Mouse (Mus musculus): ENCODE results near the gene Kctd4.
"Not testable (repeated sequence)": the region's sequence is repeated elsewhere in the genome, so short reads cannot be mapped to it uniquely, and the experiment has no call there.

The Kctd4 gene

DNA sequence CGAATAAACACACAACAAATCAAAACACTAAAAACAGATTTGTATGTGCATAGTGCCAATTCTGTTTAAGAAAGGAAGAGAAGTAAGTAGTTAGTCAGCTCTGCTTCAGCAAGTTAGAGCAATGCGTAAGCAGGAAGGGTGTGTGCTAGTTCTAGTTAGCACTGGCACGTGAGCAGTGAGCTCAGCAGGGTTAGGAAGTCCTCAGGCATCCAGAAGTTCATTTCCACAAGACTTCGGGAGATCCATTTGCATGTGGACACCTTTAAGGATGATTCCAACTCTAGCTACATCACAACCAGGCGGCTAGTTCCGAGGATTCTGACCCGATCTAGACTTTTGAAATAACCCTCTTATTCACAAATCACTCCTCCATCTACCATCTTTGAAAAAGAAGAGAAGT lies at the start of gene Kctd4:
Gene Kctd4, plus strand, starts transcription at position 244 of the 400 bp plus-strand sequence.
- DNase-seq = no peak

GRCm38 (mm10) chr14:75906931-75907330 lies 47.9 kb upstream of the Kctd4 start:
- DNase-seq = no peak

DNA sequence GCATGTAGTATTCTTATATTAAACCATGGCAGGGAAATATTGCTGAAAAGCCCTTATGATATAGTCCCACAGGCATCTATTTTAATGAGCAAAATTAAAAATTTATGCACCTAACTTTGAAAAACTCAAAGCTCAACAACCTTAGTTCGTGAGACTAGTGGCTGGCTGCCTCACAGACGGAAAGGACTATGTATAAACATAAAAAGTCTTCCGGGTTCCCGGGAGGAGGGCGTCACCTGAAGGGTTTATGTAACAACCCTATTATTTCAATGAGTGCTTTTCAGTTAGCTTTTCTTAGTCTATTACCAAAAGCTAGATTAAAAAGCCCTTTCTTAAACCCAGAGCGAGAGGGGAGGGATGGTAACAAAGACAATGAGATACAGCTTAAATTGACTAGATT lies 42.8 kb upstream of the Kctd4 start:
- DNase-seq = no peak

DNA sequence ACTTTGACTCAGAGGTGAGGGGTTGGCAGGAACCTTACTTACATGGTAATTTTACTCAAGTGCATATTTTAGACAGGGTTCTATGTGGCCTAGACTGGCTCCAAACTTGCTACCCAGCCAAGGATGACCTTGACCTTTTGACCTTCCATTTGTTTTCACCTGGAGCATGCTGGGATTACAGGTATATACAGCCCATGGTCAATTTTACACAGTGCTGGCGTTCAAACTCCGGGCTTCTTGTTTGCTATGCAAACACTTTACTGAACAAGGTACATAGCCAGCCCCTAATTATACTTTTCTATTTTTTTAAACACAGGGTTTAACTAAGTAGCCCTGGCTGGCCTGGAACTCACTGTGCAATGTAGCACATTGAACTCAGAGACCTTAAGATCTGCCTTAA lies 42.1 kb upstream of the Kctd4 start:
- no peak for DNase-seq

GRCm38 (mm10) chr14:75923314-75924052 lies 31.3 kb upstream of the Kctd4 start:
- DNase-seq = no peak

DNA sequence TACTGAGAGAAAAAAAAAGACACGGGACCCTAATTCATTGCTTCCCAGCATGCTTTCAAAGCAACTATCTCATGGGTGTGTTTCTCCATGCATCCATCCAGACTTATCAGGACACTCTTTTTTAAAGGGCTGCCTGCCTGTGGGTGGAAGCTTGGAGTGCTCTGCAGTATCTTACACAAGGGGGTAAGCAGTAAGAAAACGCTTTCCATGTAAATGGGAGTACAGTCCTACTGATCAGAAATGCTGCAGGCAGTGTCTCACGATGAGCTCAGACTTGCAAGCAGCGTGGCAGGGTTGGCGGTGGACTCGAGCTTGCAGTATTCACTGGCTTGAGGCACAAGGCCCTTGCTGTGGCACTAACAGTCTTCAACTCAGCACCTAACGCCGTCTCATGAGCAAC lies 25.1 kb upstream of the Kctd4 start:
- not testable (repeated sequence) for DNase-seq

- DNase-seq = no peak
Observed at GRCm38 (mm10) chr14:75931266-75931665, 23.5 kb upstream of the Kctd4 start.

DNA sequence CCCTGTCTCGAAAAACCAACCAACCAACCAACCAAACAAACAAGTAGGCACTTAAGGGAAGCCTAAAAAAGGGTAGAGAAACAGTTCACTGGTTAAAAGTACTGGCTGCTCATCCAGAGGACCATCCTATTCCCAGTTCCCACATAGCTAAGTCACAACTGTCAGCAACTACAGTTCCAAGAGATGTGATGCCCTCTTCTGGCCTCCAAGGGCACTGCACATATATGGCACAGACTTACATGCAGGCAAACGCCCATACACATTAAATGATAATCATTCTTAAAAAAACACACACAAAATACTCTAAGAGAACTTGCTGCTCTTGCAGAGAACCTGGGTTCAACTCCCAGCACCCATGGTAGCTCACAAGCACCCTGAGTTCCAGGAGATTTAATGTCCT lies 20.4 kb upstream of the Kctd4 start:
- peak in 1 of 2 experiments; percentile 30 for DNase-seq

DNA sequence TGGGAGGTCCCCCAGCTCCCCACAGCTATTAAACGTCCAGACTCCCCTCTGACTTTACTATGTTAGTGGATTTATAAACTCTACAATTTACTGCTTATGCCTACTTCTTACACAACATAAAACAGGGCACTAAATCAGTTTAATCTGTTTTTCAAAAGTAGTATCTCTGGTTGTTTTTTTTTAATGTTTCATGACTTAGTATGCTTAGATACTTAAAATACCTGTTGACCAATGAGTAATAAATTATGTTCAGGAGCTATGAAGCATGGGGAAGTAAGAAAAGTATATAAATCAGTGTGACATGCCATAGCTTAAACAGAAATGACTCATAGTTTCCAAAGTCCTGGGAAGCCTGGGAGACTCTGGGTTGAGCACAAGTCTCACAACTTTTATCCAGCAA lies 17.1 kb upstream of the Kctd4 start:
- no peak for DNase-seq

DNA sequence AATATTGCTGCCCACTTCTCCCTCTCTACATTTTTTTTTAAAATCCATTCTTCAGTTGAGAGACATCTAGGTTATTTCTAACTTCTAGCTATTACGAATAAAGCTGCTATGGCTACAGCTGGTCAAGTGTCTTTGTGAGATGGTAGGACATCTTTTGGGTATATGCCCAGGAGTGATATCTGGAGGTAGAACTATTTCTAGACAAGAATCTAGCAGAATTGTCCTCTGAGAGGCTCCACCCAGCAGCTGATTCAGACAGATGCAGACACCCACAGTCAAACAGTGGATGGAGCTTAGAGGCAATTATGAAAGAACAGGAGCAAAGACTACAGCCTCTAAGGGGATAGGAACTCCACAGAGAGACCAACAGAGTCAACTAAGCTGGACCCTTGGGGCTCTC lies 13.3 kb upstream of the Kctd4 start:
- no peak for DNase-seq

- no peak for DNase-seq
Observed at GRCm38 (mm10) chr14:75942365-75942764, 12.4 kb upstream of the Kctd4 start.

- DNase-seq = no peak
Observed at GRCm38 (mm10) chr14:75947674-75948073, 7.1 kb upstream of the Kctd4 start.

GRCm38 (mm10) chr14:75953011-75953410 lies 1.8 kb upstream of the Kctd4 start:
- no peak for DNase-seq

DNA sequence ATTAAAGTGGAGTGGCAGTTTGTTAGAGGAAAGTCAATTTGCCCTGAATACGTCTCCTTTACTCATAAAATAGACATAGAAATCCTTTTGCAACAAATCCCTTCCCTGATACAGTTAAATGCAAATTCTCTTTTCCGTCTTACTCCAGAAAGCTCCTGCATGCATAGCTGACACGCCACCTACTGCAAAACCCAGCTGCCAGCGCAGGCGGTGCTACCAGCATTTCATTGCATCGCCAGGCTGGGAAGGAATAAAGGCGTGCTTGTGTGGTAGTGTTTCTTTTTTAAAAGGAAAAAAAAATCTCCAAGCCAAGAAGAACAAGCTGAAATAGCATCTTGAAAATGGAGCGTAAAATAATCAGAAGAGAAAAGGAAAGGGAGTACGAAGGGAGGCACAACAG lies 7.4 kb downstream of the Kctd4 start:
- DNase-seq = no peak

DNA sequence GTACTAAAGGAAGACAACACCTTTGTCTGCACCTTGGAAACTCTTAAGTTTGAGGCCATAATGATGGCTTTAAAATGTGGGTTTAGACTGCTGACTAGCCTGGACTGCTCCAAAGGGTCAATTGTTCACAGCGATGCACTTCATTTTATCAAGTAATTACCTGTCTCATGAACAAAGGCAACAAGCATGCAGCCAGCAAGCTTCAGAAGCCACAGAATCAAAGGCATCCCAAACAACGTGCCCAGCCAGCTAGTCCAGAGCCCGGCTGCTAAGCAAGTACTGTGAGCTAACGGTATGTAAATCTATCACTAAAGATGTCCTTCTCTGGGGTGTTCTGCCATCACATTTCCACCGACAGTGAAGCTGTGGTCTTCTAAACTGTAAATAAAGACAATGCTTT lies 8.4 kb downstream of the Kctd4 start:
- DNase-seq = no peak

DNA sequence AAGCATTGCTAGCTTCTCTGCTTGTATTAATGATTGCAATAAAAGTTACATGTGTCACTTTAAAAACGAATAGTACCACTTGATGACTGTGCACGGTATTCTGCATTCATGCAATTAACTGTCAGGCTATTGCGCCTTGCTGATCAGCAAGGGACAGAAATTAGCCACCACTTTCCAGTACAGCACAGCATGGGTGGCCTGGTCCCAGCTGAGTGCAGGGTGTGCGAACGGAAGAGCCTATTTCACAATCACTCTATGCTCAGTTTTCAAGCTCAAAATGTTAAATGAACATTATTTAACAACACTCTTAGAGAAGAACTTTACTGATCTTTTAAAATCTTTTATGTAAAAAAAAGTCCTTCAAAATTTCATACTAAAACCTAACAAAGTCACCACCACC lies 9.2 kb downstream of the Kctd4 start:
- DNase-seq = no peak

DNA sequence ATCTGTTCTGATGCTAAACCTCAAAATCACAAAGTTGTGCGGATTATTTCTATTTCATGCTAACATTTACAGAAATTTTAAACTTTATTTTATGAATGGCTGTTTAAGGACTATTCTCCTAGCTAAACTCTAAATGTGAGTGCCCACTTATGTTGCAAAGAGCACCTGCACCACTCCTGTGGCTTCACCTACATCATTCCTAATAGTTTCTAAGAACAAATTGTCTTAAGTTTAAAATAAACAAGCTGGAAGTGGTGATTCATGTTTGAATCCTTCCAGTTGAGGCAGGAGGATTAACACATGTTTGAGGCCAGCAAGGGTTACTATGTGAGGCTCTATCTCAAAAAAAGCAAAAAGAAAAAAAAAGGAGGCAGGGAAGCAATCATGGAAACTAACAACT lies 9.6 kb downstream of the Kctd4 start:
- no peak for DNase-seq

- DNase-seq = no peak
Observed at GRCm38 (mm10) chr14:75967291-75967690, 12.5 kb downstream of the Kctd4 start.

DNA sequence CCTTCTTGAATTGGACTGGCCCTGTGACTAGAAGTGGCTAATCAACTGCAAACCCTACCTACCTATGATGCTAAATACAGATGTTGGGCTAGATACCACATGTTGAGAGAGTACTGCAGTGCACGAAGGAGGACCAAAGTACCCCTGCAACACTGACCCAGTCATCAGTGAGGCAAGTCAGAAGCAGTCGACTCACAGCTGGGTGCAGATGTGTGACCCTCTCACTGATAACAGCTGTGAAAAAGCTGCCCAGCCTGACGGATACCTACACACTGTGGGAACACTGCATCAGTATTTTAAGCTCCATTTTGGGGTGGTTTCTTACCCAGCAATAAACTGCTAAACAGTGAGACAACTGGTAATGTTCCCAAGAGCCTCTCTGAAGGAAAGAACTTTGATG lies 21.3 kb downstream of the Kctd4 start:
- DNase-seq = no peak

- DNase-seq = no peak
Observed at GRCm38 (mm10) chr14:75981231-75981630, 26.4 kb downstream of the Kctd4 start.

DNA sequence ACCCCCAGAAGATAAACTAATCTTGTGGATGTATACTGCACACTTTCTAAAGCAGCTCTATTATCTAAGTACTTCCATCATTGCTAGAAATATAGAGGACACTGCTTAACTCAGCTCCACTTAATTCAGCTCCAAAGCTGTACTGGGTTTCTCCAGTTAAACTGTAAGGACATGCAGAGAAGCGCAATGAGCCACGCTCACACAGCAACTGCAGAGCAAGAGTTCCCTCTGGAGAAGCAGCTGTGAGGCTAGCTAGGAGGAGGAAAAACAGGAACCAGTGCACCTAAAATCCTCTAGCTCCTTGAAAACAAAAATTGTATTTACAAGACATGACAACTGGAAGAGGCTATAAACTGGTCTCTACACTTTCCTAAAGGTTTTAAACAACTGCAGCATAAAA lies 29.1 kb downstream of the Kctd4 start:
- no peak for DNase-seq

DNA sequence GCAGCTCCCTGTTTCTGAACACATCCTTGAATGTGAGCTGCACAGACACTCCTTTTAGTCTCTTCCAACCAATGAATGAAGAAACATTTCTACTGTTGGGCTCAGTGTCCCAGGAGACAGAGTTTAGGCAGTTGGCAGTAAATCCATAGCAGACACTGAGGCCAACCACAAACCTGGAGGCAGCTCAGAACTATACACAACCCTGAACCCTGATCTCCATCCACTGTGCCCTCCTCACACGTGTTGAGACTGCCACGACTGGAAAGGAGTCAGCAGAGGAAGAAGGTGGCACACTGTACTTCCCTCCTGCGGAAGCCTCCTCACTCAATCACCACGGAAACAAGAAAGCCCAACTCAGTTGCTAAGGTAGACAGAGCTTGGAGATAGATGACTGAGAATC lies 30.3 kb downstream of the Kctd4 start:
- no peak for DNase-seq

GRCm38 (mm10) chr14:75986878-75987483 lies 32.2 kb downstream of the Kctd4 start:
- DNase-seq = no peak

DNA sequence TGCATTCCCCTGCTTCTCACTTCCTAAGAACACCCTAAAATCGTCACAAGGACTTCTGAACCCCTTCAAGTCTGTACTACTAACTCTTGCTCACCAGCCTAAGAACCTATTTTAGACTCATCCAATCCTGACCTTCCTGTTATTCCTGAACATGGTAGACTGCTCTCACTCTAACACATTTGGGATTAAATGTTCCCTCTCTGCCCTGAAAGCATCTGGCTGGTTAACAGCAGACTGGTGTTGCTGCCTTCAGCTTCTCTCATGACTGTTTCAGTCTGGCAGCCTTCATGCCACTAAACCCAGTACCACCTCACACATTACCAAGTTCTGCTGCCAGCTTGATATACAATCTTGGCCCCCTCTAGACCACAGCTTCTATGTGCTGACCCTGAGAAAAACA lies 34.4 kb downstream of the Kctd4 start:
- no peak for DNase-seq

GRCm38 (mm10) chr14:75990936-75991335 lies 36.1 kb downstream of the Kctd4 start:
- DNase-seq = no peak

Measured in kidney, adult 8-10 months (tissue).